Mouse (Mus musculus) stomach, embryonic 14.5 days (tissue): ENCODE data around the gene Pycr2. TPM values are rescaled to one million over a fixed set of nuclear protein-coding genes. Genes with fewer than 3 reads are reported as not detected.
"Not testable (repeated sequence)": the region's sequence is repeated elsewhere in the genome, so short reads cannot be mapped to it uniquely, and the experiment has no call there.

Source experiments
- ATAC-seq: fragments of 200-750 bp; cut with Nextera tagmentation; 2 replicates; pipeline ENCODE4 v1.8.0; 2017; ENCODE audit warnings: low read depth, moderate TSS enrichment; ENCODE audit not compliant: insufficient number of reproducible peaks, insufficient read depth, low FRiP score
- H3K27ac ChIP-seq: fragments of 300-500 bp; sonication (generic); 2 replicates; pipeline ENCODE4 v1.5.1; 2014; ENCODE audit warnings: mild to moderate bottlenecking, low read length, moderate library complexity, mixed read lengths
- H3K27me3 ChIP-seq: fragments of 300-500 bp; sonication (generic); 2 replicates; pipeline ENCODE4 v1.6.1; 2014; ENCODE audit warnings: low read length, control low read depth, mixed read lengths; ENCODE audit not compliant: control insufficient read depth, insufficient read depth
- H3K36me3 ChIP-seq: fragments of 300-500 bp; sonication (generic); 2 replicates; pipeline ENCODE4 v1.6.1; 2014; ENCODE audit warnings: mild to moderate bottlenecking, control low read depth, low read length, moderate library complexity, mixed read lengths; ENCODE audit not compliant: control insufficient read depth, insufficient read depth
- H3K4me1 ChIP-seq: fragments of 300-500 bp; sonication (generic); 2 replicates; pipeline ENCODE4 v1.6.1; 2014; ENCODE audit warnings: low read length, control low read depth, mixed read lengths; ENCODE audit not compliant: control insufficient read depth, insufficient read depth
- H3K4me2 ChIP-seq: fragments of 300-500 bp; sonication (generic); replicated peaks from 2 replicates; pipeline ENCODE4 v1.6.1; 2014; ENCODE audit warnings: low read depth, low read length, control low read depth
- H3K4me3 ChIP-seq: fragments of 300-500 bp; sonication (generic); 2 replicates; pipeline ENCODE4 v1.5.1; 2014; ENCODE audit warnings: low read depth, low read length, control low read depth
- H3K9ac ChIP-seq: fragments of 300-500 bp; sonication (generic); replicated peaks from 2 replicates; pipeline ENCODE4 v1.6.1; 2014; ENCODE audit warnings: low read depth, mild to moderate bottlenecking, control low read depth, low read length, moderate library complexity, mixed read lengths
- H3K9me3 ChIP-seq: fragments of 300-500 bp; sonication (generic); 2 replicates; pipeline ENCODE4 v1.6.1; 2016; ENCODE audit warnings: low read depth, low read length, control low read depth; ENCODE audit not compliant: control insufficient read depth
- WGBS: fragments of 180-500 bp; shearing (Covaris S2); extraction: QIAGEN DNeasy Blood & Tissue Kit; methylation state at CpG from one replicate; pipeline ENCODE4 v1.1.7; 2014; 5-methylcytosine and 5-hydroxymethylcytosine counted together
- polyA plus RNA-seq: library from polyadenylated mRNA; unstranded; fragments of >200 nt; fragmentation: Nextera tagmentation; extraction: Ambion mirVana; gene quantifications from 2 replicates; pipeline ENCODE4 v1.2.1, GENCODE M21; 2014

Gene Pycr2
- polyA plus RNA-seq, 1 experiment from 2014 or later, result 86.0 TPM

- peak; percentile 26; the same call in 1 of the 2 replicates for ATAC-seq
- H3K9ac ChIP-seq, H3K4me1 ChIP-seq, H3K27ac ChIP-seq, H3K27me3 ChIP-seq, H3K9me3 ChIP-seq, H3K36me3 ChIP-seq: not testable (repeated sequence)
- Histone ChIP-seq H3K4me2 (peak overlapping the region; percentile 28; the same call in 1 of the 2 replicates), H3K4me3 (peak overlapping the region; percentile 19)
- WGBS, result 6% methylated on average over 41 of the region's 51 CpGs
These were observed 9.8 kb upstream of the Pycr2 start for GRCm38 (mm10) chr1:180894088-180894987.

DNA sequence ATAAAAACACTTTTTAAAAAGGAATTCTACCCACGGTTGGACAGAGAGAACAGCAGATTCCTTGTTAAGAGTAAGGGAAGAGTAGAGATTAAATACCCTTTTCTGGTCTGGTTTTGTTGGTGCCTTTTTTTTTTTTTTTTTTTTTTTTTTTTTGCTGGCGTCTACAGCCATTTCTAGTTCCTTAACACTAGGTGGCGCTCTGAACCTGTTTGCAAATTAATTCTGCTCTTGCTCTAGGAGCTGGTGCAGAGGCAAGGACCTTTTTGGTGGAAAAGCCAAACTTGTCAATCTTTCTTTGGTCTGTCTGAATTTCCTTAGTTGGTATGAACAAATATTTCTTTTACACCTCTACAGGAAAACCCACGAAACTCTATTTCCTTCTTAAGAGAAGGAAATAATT is 3.0 kb upstream of the Pycr2 start:
- H3K27me3 ChIP-seq, result no peaks in the 10 kb centered on the region
- under 1% methylated on average over 4 of the region's 4 CpGs for WGBS
- no peak overlapping the region for H3K9ac ChIP-seq

GRCm38 (mm10) chr1:180902915-180903314 is 1.2 kb upstream of the Pycr2 start:
- Histone ChIP-seq H3K4me1 (peaks cover 9% of the 10 kb centered on the region; the same call in 1 of the 2 replicates), H3K36me3 (peaks cover 19% of the 10 kb centered on the region), H3K4me3 (no peak overlapping the region), H3K27ac (no peak overlapping the region), H3K9ac (no peak overlapping the region), H3K4me2 (no peak overlapping the region), H3K9me3 (no peaks in the 10 kb centered on the region), H3K27me3 (no peaks in the 10 kb centered on the region)
- WGBS, result 40% methylated on average over 5 of the region's 5 CpGs
- peak; percentile 57; the same call in 1 of the 2 replicates for ATAC-seq

More for the DNA sequence above, 3.0 kb upstream of the Pycr2 start:
- Histone ChIP-seq H3K9me3 (no peaks in the 10 kb centered on the region), H3K4me2 (no peak overlapping the region), H3K4me3 (no peak overlapping the region), H3K36me3 (peaks cover 4% of the 10 kb centered on the region), H3K4me1 (peaks cover 9% of the 10 kb centered on the region; the same call in 1 of the 2 replicates), H3K27ac (no peak overlapping the region)
- ATAC-seq, result no peak

- peak overlapping the region; percentile 83 for H3K4me3 ChIP-seq
- peak overlapping the region; percentile 84 for H3K9ac ChIP-seq
- H3K4me1 ChIP-seq, result peaks cover 9% of the 10 kb centered on the region; the same call in 1 of the 2 replicates
- H3K9me3 ChIP-seq, result no peaks in the 10 kb centered on the region
- ATAC-seq, result 0 out of 2 replicates have a peak, but pooled peaks have one; percentile 2
- WGBS, result 28% methylated on average over 10 of the region's 10 CpGs
- H3K27ac ChIP-seq, result peak overlapping the region; percentile 84
- H3K27me3 ChIP-seq, result no peaks in the 10 kb centered on the region
- peaks cover 20% of the 10 kb centered on the region for H3K36me3 ChIP-seq
- H3K4me2 ChIP-seq, result peak overlapping the region; percentile 91
These were observed 441 bp upstream of the Pycr2 start for GRCm38 (mm10) chr1:180903666-180904038.

DNA sequence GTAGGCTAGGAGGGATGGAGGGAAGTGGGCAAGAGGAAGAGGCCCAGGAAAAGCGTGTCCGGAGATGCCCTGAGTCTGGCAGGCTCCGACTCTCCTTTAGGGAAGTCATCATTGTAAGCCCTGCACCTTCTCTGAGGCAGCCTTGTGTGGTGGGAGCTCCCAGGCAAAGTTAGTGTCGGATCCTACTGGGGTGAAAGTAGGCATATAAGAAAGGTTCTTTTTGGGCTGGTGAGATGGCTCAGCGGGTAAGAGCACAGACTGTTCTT is 655 bp downstream of the Pycr2 start:
- Histone ChIP-seq H3K4me1 (peaks cover 9% of the 10 kb centered on the region; the same call in 1 of the 2 replicates), H3K9me3 (no peaks in the 10 kb centered on the region), H3K4me3 (peak overlapping the region; percentile 83), H3K9ac (peak overlapping the region; percentile 84), H3K27me3 (no peaks in the 10 kb centered on the region), H3K27ac (peak overlapping the region; percentile 84), H3K4me2 (peak overlapping the region; percentile 91), H3K36me3 (peaks cover 20% of the 10 kb centered on the region)
- ATAC-seq, result no peak
- 5% methylated on average over 5 of the region's 5 CpGs for WGBS

GRCm38 (mm10) chr1:180905307-180905706 is 1.2 kb downstream of the Pycr2 start:
- no peak for ATAC-seq
- H3K36me3 ChIP-seq, result peaks cover 20% of the 10 kb centered on the region
- H3K4me2 ChIP-seq, result peak overlapping the region; percentile 91
- H3K27me3 ChIP-seq, result no peaks in the 10 kb centered on the region
- H3K27ac ChIP-seq, result no peak overlapping the region
- no peaks in the 10 kb centered on the region for H3K9me3 ChIP-seq
- peak overlapping the region; percentile 84; the same call in 1 of the 2 replicates for H3K9ac ChIP-seq
- 63% methylated on average over 6 of the region's 6 CpGs for WGBS
- peak overlapping the region; percentile 83 for H3K4me3 ChIP-seq
- peaks cover 9% of the 10 kb centered on the region; the same call in 1 of the 2 replicates for H3K4me1 ChIP-seq

- no peak overlapping the region for H3K9ac ChIP-seq
- no peak overlapping the region for H3K4me2 ChIP-seq
- H3K27ac ChIP-seq, result no peak overlapping the region
- no peak for ATAC-seq
- H3K4me3 ChIP-seq, result no peak overlapping the region
- H3K4me1 ChIP-seq, result peaks cover 9% of the 10 kb centered on the region; the same call in 1 of the 2 replicates
- H3K36me3 ChIP-seq, result peaks cover 20% of the 10 kb centered on the region
- no peaks in the 10 kb centered on the region for H3K9me3 ChIP-seq
- 92% methylated on average over 17 of the region's 17 CpGs for WGBS
- no peaks in the 10 kb centered on the region for H3K27me3 ChIP-seq
These were observed 1.8 kb downstream of the Pycr2 start for GRCm38 (mm10) chr1:180905876-180906275.

DNA sequence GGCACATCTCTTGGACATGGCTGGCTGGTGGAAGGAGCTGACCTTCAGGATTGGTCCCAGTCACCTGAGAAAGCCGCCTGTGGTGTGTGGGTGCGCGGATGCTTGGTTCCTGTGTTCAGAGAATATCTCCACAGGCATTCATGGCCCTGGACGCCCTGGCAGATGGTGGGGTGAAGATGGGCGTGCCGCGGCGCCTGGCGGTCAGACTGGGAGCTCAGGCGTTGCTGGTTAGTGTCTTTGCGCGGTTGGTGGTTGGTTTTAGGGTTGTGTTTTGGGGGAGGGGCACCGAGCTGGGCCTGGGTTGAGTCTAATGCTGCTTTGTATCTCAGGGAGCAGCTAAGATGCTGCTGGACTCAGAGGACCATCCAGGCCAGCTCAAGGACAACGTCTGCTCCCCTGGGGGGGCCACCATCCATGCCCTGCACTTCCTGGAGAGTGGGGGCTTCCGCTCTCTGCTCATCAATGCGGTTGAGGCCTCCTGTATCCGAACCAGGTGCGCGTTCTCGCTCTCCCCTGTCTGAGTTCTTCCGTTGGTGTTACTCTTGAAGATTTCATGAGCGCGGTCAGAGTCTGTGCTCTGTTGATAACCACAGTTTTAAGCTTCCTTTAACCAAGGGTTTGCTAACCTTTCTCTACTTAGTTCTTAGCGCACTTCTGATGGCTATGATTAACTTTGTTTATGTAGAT is 2.5 kb downstream of the Pycr2 start:
- no peak for ATAC-seq
- 92% methylated on average over 24 of the region's 24 CpGs for WGBS

More for the DNA sequence above, 2.5 kb downstream of the Pycr2 start:
- Histone ChIP-seq H3K27me3 (no peaks in the 10 kb centered on the region), H3K36me3 (peaks cover 20% of the 10 kb centered on the region), H3K9ac (no peak overlapping the region), H3K4me1 (peaks cover 9% of the 10 kb centered on the region; the same call in 1 of the 2 replicates), H3K27ac (no peak overlapping the region), H3K4me2 (no peak overlapping the region), H3K9me3 (no peaks in the 10 kb centered on the region), H3K4me3 (no peak overlapping the region)
